Mouse (Mus musculus) forebrain, embryonic 12.5 days (tissue): ENCODE results near the gene Pdgfra. TPM values are rescaled to one million over a fixed set of nuclear protein-coding genes. Genes with fewer than 3 reads are reported as not detected.
A peak's percentile ranks its signal among the peaks of the same experiment; 100 is the strongest.

Experiments used
- ATAC-seq: fragments of 200-750 bp; cut with Nextera tagmentation; 2 replicates; pipeline ENCODE4 v1.8.0; 2017; ENCODE audit warnings: moderate TSS enrichment; ENCODE audit not compliant: low FRiP score
- H3K27ac ChIP-seq: fragments of 300-500 bp; sonication (generic); 2 replicates; pipeline ENCODE4 v1.5.1; 2016; ENCODE audit warnings: mild to moderate bottlenecking
- H3K27me3 ChIP-seq: fragments of 300-500 bp; sonication (generic); 2 replicates; pipeline ENCODE4 v1.6.1; 2016; ENCODE audit warnings: mild to moderate bottlenecking
- H3K36me3 ChIP-seq: fragments of 300-500 bp; sonication (generic); replicated peaks from 2 replicates; pipeline ENCODE4 v1.6.1; 2016; ENCODE audit warnings: mild to moderate bottlenecking
- H3K4me1 ChIP-seq: fragments of 300-500 bp; sonication (generic); 2 replicates; pipeline ENCODE4 v1.6.1; 2016
- H3K4me2 ChIP-seq: fragments of 300-500 bp; sonication (generic); 2 replicates; pipeline ENCODE4 v1.6.1; 2016; ENCODE audit warnings: mild to moderate bottlenecking, moderate library complexity
- H3K4me3 ChIP-seq: fragments of 300-500 bp; sonication (generic); replicated peaks from 2 replicates; pipeline ENCODE4 v1.5.1; 2016; ENCODE audit warnings: mild to moderate bottlenecking
- H3K9ac ChIP-seq: fragments of 300-500 bp; sonication (generic); 2 replicates; pipeline ENCODE4 v1.6.1; 2016; ENCODE audit warnings: mild to moderate bottlenecking
- H3K9me3 ChIP-seq: fragments of 300-500 bp; sonication (generic); 2 replicates; pipeline ENCODE4 v1.6.1; 2016
- WGBS: fragments of 180-500 bp; shearing (Covaris S2); methylation state at CpG from one replicate; pipeline ENCODE4 v1.1.7; 2016; 5-methylcytosine and 5-hydroxymethylcytosine counted together
- polyA plus RNA-seq: library from polyadenylated mRNA; unstranded; fragments of >200 nt; fragmentation: Nextera tagmentation; extraction: Ambion mirVana; gene quantifications from 2 replicates; pipeline ENCODE4 v1.2.1, GENCODE M21; 2016

Gene Pdgfra
- polyA plus RNA-seq, 1 experiment from 2014 or later, result 18.9 TPM

- H3K27ac ChIP-seq, result no peak overlapping the region
- no peak overlapping the region for H3K4me3 ChIP-seq
- 86% methylated on average over 7 of the region's 7 CpGs for WGBS
- H3K9ac ChIP-seq, result no peak overlapping the region
- H3K4me1 ChIP-seq, result no peaks in the 10 kb centered on the region
- 0 out of 2 replicates have a peak, but pooled peaks cover 4% of the 10 kb centered on the region for H3K36me3 ChIP-seq
- H3K4me2 ChIP-seq, result no peak overlapping the region
- no peaks in the 10 kb centered on the region for H3K27me3 ChIP-seq
- no peaks in the 10 kb centered on the region for H3K9me3 ChIP-seq
- ATAC-seq, result no peak
Observed at GRCm38 (mm10) chr5:75185584-75185983, 33.5 kb downstream of the Pdgfra start.

- no peak overlapping the region for H3K9ac ChIP-seq
- no peak overlapping the region for H3K4me2 ChIP-seq
- H3K27me3 ChIP-seq, result no peaks in the 10 kb centered on the region
- H3K4me1 ChIP-seq, result no peaks in the 10 kb centered on the region
- 0 out of 2 replicates have a peak, but pooled peaks cover 4% of the 10 kb centered on the region for H3K36me3 ChIP-seq
- ATAC-seq, result no peak
- H3K4me3 ChIP-seq, result no peak overlapping the region
- no peaks in the 10 kb centered on the region for H3K9me3 ChIP-seq
- WGBS, result 86% methylated on average over 15 of the region's 15 CpGs
- H3K27ac ChIP-seq, result no peak overlapping the region
Observed at GRCm38 (mm10) chr5:75189319-75189987, 37.4 kb downstream of the Pdgfra start.

- Histone ChIP-seq H3K27ac (no peak overlapping the region), H3K36me3 (no peaks in the 10 kb centered on the region), H3K4me1 (no peaks in the 10 kb centered on the region), H3K4me2 (no peak overlapping the region), H3K9ac (no peak overlapping the region), H3K27me3 (no peaks in the 10 kb centered on the region), H3K9me3 (no peaks in the 10 kb centered on the region), H3K4me3 (no peak overlapping the region)
- 89% methylated on average over 5 of the region's 5 CpGs for WGBS
- no peak for ATAC-seq
Observed at GRCm38 (mm10) chr5:75193107-75193506, 41.0 kb downstream of the Pdgfra start.

- no peak for ATAC-seq
- H3K27ac ChIP-seq, result no peak overlapping the region
- H3K27me3 ChIP-seq, result no peaks in the 10 kb centered on the region
Observed at GRCm38 (mm10) chr5:75198413-75198812, 46.3 kb downstream of the Pdgfra start.

GRCm38 (mm10) chr5:75199698-75200365 is 47.7 kb downstream of the Pdgfra start:
- Histone ChIP-seq H3K27me3 (no peaks in the 10 kb centered on the region), H3K27ac (peak overlapping the region; percentile 53), H3K4me2 (no peak overlapping the region), H3K9me3 (no peaks in the 10 kb centered on the region), H3K36me3 (no peaks in the 10 kb centered on the region), H3K9ac (no peak overlapping the region), H3K4me1 (no peaks in the 10 kb centered on the region), H3K4me3 (no peak overlapping the region)
- no peak for ATAC-seq
- WGBS, result 69% methylated on average over 9 of the region's 9 CpGs

More at GRCm38 (mm10) chr5:75198413-75198812, 46.3 kb downstream of the Pdgfra start:
- H3K9ac ChIP-seq, result no peak overlapping the region
- H3K36me3 ChIP-seq, result no peaks in the 10 kb centered on the region
- H3K9me3 ChIP-seq, result no peaks in the 10 kb centered on the region
- no peak overlapping the region for H3K4me2 ChIP-seq
- no peak overlapping the region for H3K4me3 ChIP-seq
- 74% methylated on average over 8 of the region's 8 CpGs for WGBS
- H3K4me1 ChIP-seq, result no peaks in the 10 kb centered on the region

- Histone ChIP-seq H3K27ac (no peak overlapping the region), H3K36me3 (no peaks in the 10 kb centered on the region), H3K4me1 (no peaks in the 10 kb centered on the region), H3K4me2 (no peak overlapping the region), H3K9me3 (no peaks in the 10 kb centered on the region), H3K4me3 (no peak overlapping the region), H3K27me3 (no peaks in the 10 kb centered on the region), H3K9ac (no peak overlapping the region)
- no peak for ATAC-seq
- WGBS, result 95% methylated on average over 10 of the region's 10 CpGs
Observed at GRCm38 (mm10) chr5:75200366-75200724, 48.3 kb downstream of the Pdgfra start.

GRCm38 (mm10) chr5:75207905-75208304 is 55.8 kb downstream of the Pdgfra start:
- no peaks in the 10 kb centered on the region for H3K9me3 ChIP-seq
- 85% methylated on average over 3 of the region's 3 CpGs for WGBS
- H3K4me3 ChIP-seq, result no peak overlapping the region
- H3K4me1 ChIP-seq, result no peaks in the 10 kb centered on the region
- H3K4me2 ChIP-seq, result no peak overlapping the region
- no peak for ATAC-seq
- no peak overlapping the region for H3K27ac ChIP-seq
- H3K36me3 ChIP-seq, result no peaks in the 10 kb centered on the region
- H3K27me3 ChIP-seq, result no peaks in the 10 kb centered on the region
- no peak overlapping the region for H3K9ac ChIP-seq

- no peak for ATAC-seq
- Histone ChIP-seq H3K9me3 (no peaks in the 10 kb centered on the region), H3K4me1 (no peaks in the 10 kb centered on the region), H3K4me3 (no peak overlapping the region), H3K4me2 (no peak overlapping the region), H3K36me3 (no peaks in the 10 kb centered on the region), H3K27me3 (peaks cover 5% of the 10 kb centered on the region; the same call in 1 of the 2 replicates), H3K27ac (no peak overlapping the region), H3K9ac (no peak overlapping the region)
- 15% methylated on average over 1 of the region's 1 CpGs for whole genome bisulfite sequencing
Observed at GRCm38 (mm10) chr5:75209966-75210365, 57.9 kb downstream of the Pdgfra start.

GRCm38 (mm10) chr5:75214520-75214919 is 62.4 kb downstream of the Pdgfra start:
- Histone ChIP-seq H3K9ac (no peak overlapping the region), H3K27me3 (peaks cover 10% of the 10 kb centered on the region; the same call in 1 of the 2 replicates), H3K4me3 (no peak overlapping the region), H3K4me2 (no peak overlapping the region), H3K36me3 (no peaks in the 10 kb centered on the region), H3K27ac (no peak overlapping the region), H3K9me3 (no peaks in the 10 kb centered on the region), H3K4me1 (no peaks in the 10 kb centered on the region)
- 52% methylated on average over 6 of the region's 6 CpGs for whole genome bisulfite sequencing
- no peak for ATAC-seq

- H3K4me2 ChIP-seq, result no peak overlapping the region
- 78% methylated on average over 7 of the region's 7 CpGs for WGBS
- no peak overlapping the region for H3K4me3 ChIP-seq
- H3K36me3 ChIP-seq, result no peaks in the 10 kb centered on the region
- no peaks in the 10 kb centered on the region for H3K4me1 ChIP-seq
- H3K9me3 ChIP-seq, result no peaks in the 10 kb centered on the region
- H3K27ac ChIP-seq, result no peak overlapping the region
- H3K9ac ChIP-seq, result no peak overlapping the region
- H3K27me3 ChIP-seq, result peaks cover 12% of the 10 kb centered on the region; the same call in 1 of the 2 replicates
- no peak for ATAC-seq
Observed at GRCm38 (mm10) chr5:75214929-75215328, 62.8 kb downstream of the Pdgfra start.

GRCm38 (mm10) chr5:75215678-75216256 is 63.7 kb downstream of the Pdgfra start:
- WGBS, result 74% methylated on average over 7 of the region's 7 CpGs
- Histone ChIP-seq H3K4me1 (no peaks in the 10 kb centered on the region), H3K9ac (no peak overlapping the region), H3K27me3 (peaks cover 14% of the 10 kb centered on the region; the same call in 1 of the 2 replicates), H3K4me3 (no peak overlapping the region), H3K9me3 (no peaks in the 10 kb centered on the region), H3K27ac (no peak overlapping the region), H3K4me2 (no peak overlapping the region), H3K36me3 (no peaks in the 10 kb centered on the region)
- ATAC-seq, result no peak

- ATAC-seq, result no peak
- WGBS, result 82% methylated on average over 10 of the region's 10 CpGs
Observed at GRCm38 (mm10) chr5:75221610-75222009, 69.5 kb downstream of the Pdgfra start.

More at GRCm38 (mm10) chr5:75221610-75222009, 69.5 kb downstream of the Pdgfra start:
- no peak overlapping the region for H3K27ac ChIP-seq
- no peak overlapping the region for H3K4me2 ChIP-seq
- H3K4me1 ChIP-seq, result peaks cover 24% of the 10 kb centered on the region
- H3K36me3 ChIP-seq, result no peaks in the 10 kb centered on the region
- no peak overlapping the region for H3K4me3 ChIP-seq
- H3K9ac ChIP-seq, result no peak overlapping the region
- H3K27me3 ChIP-seq, result peaks cover 9% of the 10 kb centered on the region; the same call in 1 of the 2 replicates
- H3K9me3 ChIP-seq, result no peaks in the 10 kb centered on the region
